Mouse (Mus musculus) liver, adult 2 months (tissue): ENCODE measurements at regions not wholly inside any gene's neighbourhood (a gene's known extent, or its start where the extent isn't known, plus 50 kb on each side); places are given as distances from the start of the nearest gene placed in this dataset.

Experiments
- CTCF ChIP-seq: fragments of 200-500 bp; IDR thresholded peaks from 2 replicates; pipeline ENCODE4 v1.5.1; 2011; ENCODE audit warnings: low read depth, low read length, control low read depth
- POLR2A ChIP-seq: fragments of 200-500 bp; IDR thresholded peaks from 2 replicates; pipeline ENCODE4 v1.6.1; 2011; ENCODE audit warnings: low read length, control low read depth; ENCODE audit not compliant: insufficient read depth; ENCODE audit errors: extremely low read depth

GRCm38 (mm10) chr15:67782505-67782904 is 1281.8 kb upstream of the Lrrc6 start:
- TF ChIP-seq CTCF (no peak), POLR2A (no peak)
